Mouse (Mus musculus) bone marrow macrophage, adult 2 months (primary cell): ENCODE results near the gene Shisa7. TPM values are rescaled to one million over a fixed set of nuclear protein-coding genes. Genes with fewer than 3 reads are reported as not detected.
"Not testable (repeated sequence)": the region's sequence is repeated elsewhere in the genome, so short reads cannot be mapped to it uniquely, and the experiment has no call there.

Experiments used
- H3K27ac ChIP-seq: 2 replicates; pipeline ENCODE4 v1.5.1; 2012; ENCODE audit warnings: low read depth, low read length; ENCODE audit not compliant: insufficient read depth
- H3K4me1 ChIP-seq: 2 replicates; pipeline ENCODE4 v1.6.1; 2012; ENCODE audit warnings: low read length; ENCODE audit not compliant: control insufficient read depth, insufficient read depth
- H3K4me3 ChIP-seq: 2 replicates; pipeline ENCODE4 v1.5.1; 2012; ENCODE audit warnings: mild to moderate bottlenecking, low read length, moderate library complexity; ENCODE audit not compliant: insufficient read depth
- CTCF ChIP-seq: IDR thresholded peaks from 2 replicates; pipeline ENCODE4 v1.5.1; 2012; ENCODE audit warnings: low read depth, mild to moderate bottlenecking, low read length, moderate library complexity
- POLR2A ChIP-seq: IDR thresholded peaks from 2 replicates; pipeline ENCODE4 v1.6.1; 2012; ENCODE audit warnings: mild to moderate bottlenecking, low read depth, low read length, borderline replicate concordance
- polyA plus RNA-seq: library from polyadenylated mRNA; stranded (reverse); fragments of >200 nt; gene quantifications from 2 replicates; pipeline ENCODE4 v1.2.4, GENCODE M21; 2012; ENCODE audit not compliant: missing spikeins, insufficient read depth, insufficient read length

Gene Shisa7
- polyA plus RNA-seq, 1 experiment = not detected

GRCm38 (mm10) chr7:4864130-4864845, 19.8 kb upstream of the Shisa7 start:
- H3K4me1 ChIP-seq = peaks cover 16% of the 10 kb centered on the region
- no peak overlapping the region for H3K4me3 ChIP-seq
- no peak overlapping the region for H3K27ac ChIP-seq
- TF ChIP-seq POLR2A = no peak
- TF ChIP-seq CTCF = no peak

DNA sequence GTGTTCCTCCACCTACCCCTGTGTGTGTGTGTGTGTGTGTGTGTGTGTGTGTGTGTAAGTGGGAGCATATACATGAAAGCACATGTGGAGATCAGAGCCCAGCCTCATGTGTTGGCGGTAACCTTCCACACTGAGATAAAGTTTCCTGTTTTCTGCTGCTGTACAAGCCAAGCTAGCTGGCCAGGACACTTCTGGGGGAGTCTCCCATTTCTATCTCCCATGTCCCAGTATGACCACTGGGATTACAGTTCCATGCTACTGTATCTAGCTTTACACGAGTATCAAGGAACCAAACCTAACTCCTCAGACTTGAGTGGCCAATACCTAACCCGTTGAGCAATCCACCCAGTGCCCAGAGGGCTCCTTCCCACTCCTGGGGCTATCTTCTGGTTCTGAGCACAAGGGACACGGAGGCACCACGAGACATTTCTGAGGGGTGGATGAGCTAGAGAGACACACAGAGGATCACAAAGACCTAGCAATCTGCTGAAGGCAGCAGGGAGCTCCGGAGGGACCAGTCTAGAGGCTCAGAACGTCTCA, 19.1 kb upstream of the Shisa7 start:
- peaks cover 16% of the 10 kb centered on the region for H3K4me1 ChIP-seq
- TF ChIP-seq POLR2A (no peak), CTCF (no peak)
- no peak overlapping the region for H3K4me3 ChIP-seq
- H3K27ac ChIP-seq = 0 out of 2 replicates have a peak overlapping the region, but pooled peaks have one; percentile 0

DNA sequence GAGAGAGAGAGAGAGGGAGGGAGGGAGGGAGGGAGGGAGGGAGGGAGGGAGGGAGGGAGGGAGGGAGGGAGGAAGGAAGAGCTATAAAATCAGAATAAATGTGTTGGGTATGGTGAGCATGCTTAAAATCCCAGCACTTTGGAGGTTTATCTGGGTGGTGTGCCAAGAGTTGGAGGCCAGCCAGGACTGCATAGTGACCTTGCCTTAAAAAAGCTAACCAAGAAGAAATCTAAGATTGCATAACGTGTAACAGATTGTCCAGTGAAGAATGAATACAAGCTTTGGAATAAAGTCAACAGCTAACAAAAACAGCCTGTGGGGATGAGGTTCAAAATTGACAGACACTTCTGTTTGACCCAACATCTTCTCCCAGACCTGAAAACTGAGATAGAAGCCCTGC, 18.5 kb upstream of the Shisa7 start:
- H3K4me3 ChIP-seq = no peak overlapping the region
- peaks cover 16% of the 10 kb centered on the region for H3K4me1 ChIP-seq
- no peak for TF ChIP-seq CTCF
- TF ChIP-seq POLR2A = no peak
- H3K27ac ChIP-seq = 0 out of 2 replicates have a peak overlapping the region, but pooled peaks have one; percentile 0

DNA sequence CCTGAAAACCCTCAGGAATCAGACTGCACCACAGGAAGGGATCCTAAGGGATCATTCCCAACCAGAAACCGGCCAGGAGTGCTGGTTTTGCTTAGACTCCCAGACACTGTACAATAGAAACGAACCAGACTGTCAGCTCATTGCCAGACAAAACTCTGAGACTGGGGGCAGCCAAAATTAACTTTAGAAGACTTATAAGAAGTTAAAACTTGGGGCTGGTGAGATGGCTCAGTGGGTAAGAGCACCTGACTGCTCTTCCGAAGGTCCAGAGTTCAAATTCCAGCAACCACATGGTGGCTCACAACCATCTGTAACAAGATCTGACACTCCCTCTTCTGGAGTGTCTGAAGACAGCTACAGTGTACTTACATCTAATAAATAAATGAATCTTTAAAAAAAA, 16.4 kb upstream of the Shisa7 start:
- not testable (repeated sequence) for H3K27ac ChIP-seq, H3K4me3 ChIP-seq
- H3K4me1 ChIP-seq = peaks cover 11% of the 10 kb centered on the region

DNA sequence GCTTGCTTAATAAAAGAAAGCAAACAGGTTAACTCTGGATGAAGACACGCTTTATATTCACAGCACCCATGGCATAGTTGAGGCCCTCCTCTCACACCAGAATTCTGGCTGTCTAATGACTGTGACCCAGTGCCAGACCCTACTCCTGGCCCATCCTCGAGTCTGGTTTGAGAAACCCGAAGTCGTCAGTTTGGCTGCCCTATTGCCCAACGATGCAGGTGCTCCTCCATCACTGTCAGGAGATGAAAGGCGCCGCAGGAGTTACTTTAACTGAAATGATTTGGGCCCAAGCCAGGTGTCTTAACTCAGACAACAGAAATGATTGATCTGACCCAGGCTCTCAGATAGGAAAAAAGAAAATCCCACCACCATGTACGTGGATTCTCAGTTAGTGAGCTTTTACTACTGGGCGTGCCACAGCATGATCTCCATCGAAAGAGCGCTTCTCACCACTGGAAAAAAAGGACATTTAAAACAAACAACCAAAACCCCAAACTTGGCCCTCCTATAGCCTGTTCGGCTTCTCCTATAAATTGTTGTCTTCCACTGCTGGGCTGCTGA, 15.0 kb upstream of the Shisa7 start:
- no peak for TF ChIP-seq CTCF

DNA sequence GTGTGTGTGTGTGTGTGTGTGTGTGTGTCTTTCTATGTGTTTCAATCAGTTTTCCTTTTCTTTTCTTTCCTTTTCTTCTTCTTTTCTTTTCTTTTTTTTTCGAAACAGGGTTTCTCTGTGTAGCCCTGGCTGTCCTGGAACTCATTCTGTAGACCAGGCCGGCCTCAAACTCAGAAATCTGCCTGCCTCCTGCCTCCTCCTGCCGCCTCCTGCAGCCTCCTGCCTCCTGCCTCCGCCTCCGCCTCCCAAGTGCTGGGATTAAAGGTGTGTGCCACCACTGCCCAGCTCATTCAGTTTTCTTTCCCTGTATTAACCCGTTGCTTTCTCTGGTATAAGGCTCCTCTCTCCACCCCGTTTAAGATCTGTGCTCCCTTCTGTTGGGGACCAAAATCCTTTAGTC, 12.8 kb upstream of the Shisa7 start:
- TF ChIP-seq POLR2A (no peak), CTCF (no peak)
- no peak overlapping the region for H3K27ac ChIP-seq
- H3K4me3 ChIP-seq = no peak overlapping the region
- no peaks in the 10 kb centered on the region for H3K4me1 ChIP-seq

More for the DNA sequence above, 15.0 kb upstream of the Shisa7 start:
- Histone ChIP-seq H3K4me3 (no peak overlapping the region), H3K27ac (no peak overlapping the region), H3K4me1 (peaks cover 11% of the 10 kb centered on the region)

DNA sequence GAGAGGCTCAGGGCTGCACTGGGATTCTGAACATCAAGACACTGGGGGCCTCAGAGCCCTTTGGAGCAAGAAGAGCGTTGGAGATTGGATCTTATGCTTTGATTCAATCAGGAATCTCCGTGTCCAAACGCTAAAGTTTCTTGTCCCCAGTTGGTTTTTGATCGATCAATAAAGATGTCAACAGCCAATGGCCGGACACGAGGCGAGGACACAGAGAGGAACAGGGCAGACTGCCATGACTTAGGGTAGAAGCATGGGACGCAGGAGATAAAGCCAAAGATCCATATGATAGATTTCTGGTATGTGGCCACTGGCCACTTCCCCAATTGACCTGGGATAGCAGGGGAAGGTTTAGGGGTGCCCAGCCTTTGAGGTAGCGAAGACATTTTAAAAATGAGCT, 12.0 kb upstream of the Shisa7 start:
- TF ChIP-seq CTCF = no peak
- no peak for TF ChIP-seq POLR2A
- H3K27ac ChIP-seq = no peak overlapping the region
- H3K4me1 ChIP-seq = no peaks in the 10 kb centered on the region
- H3K4me3 ChIP-seq = no peak overlapping the region

GRCm38 (mm10) chr7:4853613-4854012, 9.1 kb upstream of the Shisa7 start:
- TF ChIP-seq POLR2A (no peak), CTCF (no peak)
- no peak overlapping the region for H3K27ac ChIP-seq

DNA sequence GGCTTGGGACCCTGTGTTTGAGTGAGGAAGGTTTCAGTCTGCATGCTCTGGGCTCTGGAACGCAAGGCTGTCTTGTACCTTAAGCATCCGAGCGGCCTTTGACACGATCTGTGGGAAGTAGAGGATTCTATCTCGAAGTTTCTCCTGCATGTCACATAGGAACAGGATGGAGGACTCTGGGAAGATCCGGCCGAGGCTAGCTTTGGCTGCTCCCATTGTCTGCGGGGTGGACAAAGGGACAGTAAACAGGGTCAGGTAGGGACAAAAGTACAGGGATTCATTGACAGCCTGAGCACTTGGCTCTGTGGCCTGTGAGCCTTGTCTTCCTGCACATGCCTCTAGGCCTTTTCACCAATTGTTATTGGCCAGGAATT, 6.8 kb upstream of the Shisa7 start:
- Histone ChIP-seq H3K27ac (no peak overlapping the region), H3K4me1 (no peaks in the 10 kb centered on the region), H3K4me3 (no peak overlapping the region)
- no peak for TF ChIP-seq POLR2A

More at GRCm38 (mm10) chr7:4853613-4854012, 9.1 kb upstream of the Shisa7 start:
- Histone ChIP-seq H3K4me1 (no peaks in the 10 kb centered on the region), H3K4me3 (no peak overlapping the region)

- TF ChIP-seq CTCF = no peak
- no peak for TF ChIP-seq POLR2A
- H3K4me1 ChIP-seq = no peaks in the 10 kb centered on the region
- no peak overlapping the region for H3K4me3 ChIP-seq
- H3K27ac ChIP-seq = no peak overlapping the region
Observed at GRCm38 (mm10) chr7:4850621-4851314, 6.3 kb upstream of the Shisa7 start.
